Mouse (Mus musculus): ENCODE data around the gene Brinp3. TPM values are rescaled to one million over a fixed set of nuclear protein-coding genes. Genes with fewer than 3 reads are reported as not detected.

Gene Brinp3
- total RNA-seq (2014; rRNA removed) (66.5 and 73.0 TPM in 2 replicates), polyA plus RNA-seq (2015; fragmentation: Nextera tagmentation; extraction: Ambion mirVana) (50.8 and 52.3 TPM in 2 replicates)

- H3K4me2 ChIP-seq (ENCODE audit: low read depth, low read length, poor library complexity, severe bottlenecking): peak within 1 kb of the TSS; percentile 74
- 0 out of 2 replicates have a peak, but pooled peaks have one; percentile 35 for ATAC-seq (ENCODE audit: low FRiP score)
- peak within 1 kb of the TSS; percentile 79 for H3K27ac ChIP-seq (ENCODE audit: low read depth, low read length)
- peak within 1 kb of the TSS; percentile 77 for H3K9ac ChIP-seq (replicated peaks; ENCODE audit: low read length, poor library complexity, severe bottlenecking)
- DNase-seq (ENCODE audit: low spot score): peak; percentile 46
- no peaks in the 10 kb centered on the region for H3K27me3 ChIP-seq (ENCODE audit: insufficient read depth, low read length)
- WGBS: under 1% methylated on average over 19 of the region's 19 CpGs
- no peaks in the 10 kb centered on the region for H3K4me1 ChIP-seq (ENCODE audit: insufficient read depth, low read length)
- no peaks in the 10 kb centered on the region for H3K36me3 ChIP-seq (ENCODE audit: insufficient read depth, low read length)
- H3K9me3 ChIP-seq (ENCODE audit: low read length): no peaks in the 10 kb centered on the region
- H3K4me3 ChIP-seq (ENCODE audit: low read depth, low read length): peak within 1 kb of the TSS; percentile 49
- TF ChIP-seq CTCF (IDR thresholded peaks at IDR 0.05): no peak; the same call in 1 of the 2 replicates
These were observed at the start of gene Brinp3 for GRCm38 (mm10) chr1:146494681-146495331. Gene Brinp3 (plus strand): TSS chr1:146494760.

DNA sequence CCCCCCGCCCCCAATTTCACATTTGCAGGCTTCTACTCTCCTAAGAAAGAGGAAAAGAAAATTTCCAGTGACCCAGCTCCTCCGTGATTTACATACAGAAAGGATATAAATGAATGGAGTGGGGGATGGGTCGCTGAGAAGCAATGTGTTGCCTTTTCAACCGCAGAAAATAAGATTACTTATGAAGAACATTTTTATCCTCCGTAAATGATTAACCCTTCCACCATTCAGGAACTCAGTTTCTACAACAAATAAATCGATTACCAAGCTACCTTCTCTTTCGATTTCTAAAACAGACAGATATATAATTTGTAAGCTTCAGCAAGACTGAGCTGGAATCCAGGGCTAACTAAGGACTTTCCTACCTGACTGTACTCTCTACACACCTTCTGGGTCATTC is 339 bp upstream of the Brinp3 start:
- 6% methylated on average over 7 of the region's 7 CpGs for WGBS
- Histone ChIP-seq H3K9me3 (ENCODE audit: low read length) (no peaks in the 10 kb centered on the region), H3K4me1 (ENCODE audit: insufficient read depth, low read length) (no peaks in the 10 kb centered on the region), H3K27me3 (ENCODE audit: insufficient read depth, low read length) (no peaks in the 10 kb centered on the region), H3K9ac (replicated peaks; ENCODE audit: low read length, poor library complexity, severe bottlenecking) (peak overlapping the region; percentile 77), H3K36me3 (ENCODE audit: insufficient read depth, low read length) (no peaks in the 10 kb centered on the region), H3K27ac (ENCODE audit: low read depth, low read length) (peak overlapping the region; percentile 79), H3K4me3 (ENCODE audit: low read depth, low read length) (peak overlapping the region; percentile 49), H3K4me2 (ENCODE audit: low read depth, low read length, poor library complexity, severe bottlenecking) (peak overlapping the region; percentile 74)
- no peak for TF ChIP-seq CTCF (IDR thresholded peaks at IDR 0.05)
- DNase-seq (ENCODE audit: low spot score) (peak; percentile 80), ATAC-seq (ENCODE audit: low FRiP score) (no peak)

- H3K9me3 ChIP-seq (ENCODE audit: low read length): no peaks in the 10 kb centered on the region
- no peaks in the 10 kb centered on the region for H3K36me3 ChIP-seq (ENCODE audit: insufficient read depth, low read length)
- H3K4me2 ChIP-seq (ENCODE audit: low read depth, low read length, poor library complexity, severe bottlenecking): peak overlapping the region; percentile 74
- H3K4me1 ChIP-seq (ENCODE audit: insufficient read depth, low read length): no peaks in the 10 kb centered on the region
- DNase-seq (ENCODE audit: low spot score): peak; percentile 45
- no peaks in the 10 kb centered on the region for H3K27me3 ChIP-seq (ENCODE audit: insufficient read depth, low read length)
- H3K27ac ChIP-seq (ENCODE audit: low read depth, low read length): peak overlapping the region; percentile 79; the same call in 1 of the 2 replicates
- TF ChIP-seq CTCF (IDR thresholded peaks at IDR 0.05): no peak
- H3K9ac ChIP-seq (replicated peaks; ENCODE audit: low read length, poor library complexity, severe bottlenecking): peak overlapping the region; percentile 77
- ATAC-seq (ENCODE audit: low FRiP score): no peak
- WGBS: 6% methylated on average over 3 of the region's 3 CpGs
- H3K4me3 ChIP-seq (ENCODE audit: low read depth, low read length): peak overlapping the region; percentile 49
These were observed 826 bp downstream of the Brinp3 start for GRCm38 (mm10) chr1:146495386-146495785.

GRCm38 (mm10) chr1:146497381-146498081 is 3.0 kb downstream of the Brinp3 start:
- Histone ChIP-seq H3K36me3 (ENCODE audit: insufficient read depth, low read length) (no peaks in the 10 kb centered on the region), H3K9me3 (ENCODE audit: low read length) (no peaks in the 10 kb centered on the region), H3K4me3 (ENCODE audit: low read depth, low read length) (peak overlapping the region; percentile 49), H3K4me1 (ENCODE audit: insufficient read depth, low read length) (no peaks in the 10 kb centered on the region), H3K9ac (replicated peaks; ENCODE audit: low read length, poor library complexity, severe bottlenecking) (peak overlapping the region; percentile 61), H3K27me3 (ENCODE audit: insufficient read depth, low read length) (no peaks in the 10 kb centered on the region), H3K4me2 (ENCODE audit: low read depth, low read length, poor library complexity, severe bottlenecking) (peak overlapping the region; percentile 74), H3K27ac (ENCODE audit: low read depth, low read length) (peak overlapping the region; percentile 63)
- under 1% methylated on average over 28 of the region's 28 CpGs for WGBS
- peak; percentile 63 for DNase-seq (ENCODE audit: low spot score)
- ATAC-seq (ENCODE audit: low FRiP score): peak; percentile 72
- no peak for TF ChIP-seq CTCF (IDR thresholded peaks at IDR 0.05)

- peak overlapping the region; percentile 74 for H3K4me2 ChIP-seq (ENCODE audit: low read depth, low read length, poor library complexity, severe bottlenecking)
- no peaks in the 10 kb centered on the region for H3K4me1 ChIP-seq (ENCODE audit: insufficient read depth, low read length)
- H3K36me3 ChIP-seq (ENCODE audit: insufficient read depth, low read length): no peaks in the 10 kb centered on the region
- peak; percentile 46; the same call in 1 of the 2 replicates for ATAC-seq (ENCODE audit: low FRiP score)
- H3K9me3 ChIP-seq (ENCODE audit: low read length): no peaks in the 10 kb centered on the region
- H3K9ac ChIP-seq (replicated peaks; ENCODE audit: low read length, poor library complexity, severe bottlenecking): peak overlapping the region; percentile 61
- under 1% methylated on average over 16 of the region's 16 CpGs for WGBS
- peak; percentile 38 for TF ChIP-seq CTCF (IDR thresholded peaks at IDR 0.05)
- peak; percentile 57 for DNase-seq (ENCODE audit: low spot score)
- H3K4me3 ChIP-seq (ENCODE audit: low read depth, low read length): peak overlapping the region; percentile 49
- H3K27me3 ChIP-seq (ENCODE audit: insufficient read depth, low read length): no peaks in the 10 kb centered on the region
- peak overlapping the region; percentile 63 for H3K27ac ChIP-seq (ENCODE audit: low read depth, low read length)
These were observed 3.7 kb downstream of the Brinp3 start for GRCm38 (mm10) chr1:146498085-146498779.
